Mouse (Mus musculus): ENCODE measurements around the gene Fzd7. TPM values are rescaled to one million over a fixed set of nuclear protein-coding genes. Genes with fewer than 3 reads are reported as not detected.

The Fzd7 gene
- total RNA-seq, 2 experiments from 2014 or later = 5.5 to 6.1 TPM

GRCm38 (mm10) chr1:59469170-59469569 lies 13.1 kb upstream of the Fzd7 start:
- no peak for DNase-seq (ENCODE audit: extremely low spot score in 1 of 2, low spot score in 1 of 2)

DNA sequence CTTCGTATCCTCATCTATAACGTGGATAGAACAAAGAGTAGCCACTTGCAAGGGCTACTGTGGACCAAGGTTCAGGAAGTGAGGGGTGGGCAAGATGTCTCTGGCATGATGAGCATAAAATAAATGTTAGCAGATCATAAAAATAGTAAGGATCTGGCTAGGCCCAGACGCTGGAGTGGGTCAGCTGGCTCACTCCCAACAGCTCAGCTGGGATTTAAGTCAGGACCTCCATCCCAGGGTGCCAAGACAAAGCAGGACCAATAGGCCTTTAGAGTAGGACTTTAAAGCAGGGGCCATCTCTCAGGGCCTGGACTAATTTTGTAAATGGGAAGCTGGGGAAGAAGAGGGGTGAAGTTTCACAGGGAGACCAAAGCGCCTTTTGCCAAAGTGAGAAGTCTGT lies 11.5 kb upstream of the Fzd7 start:
- no peak for DNase-seq (ENCODE audit: extremely low spot score in 1 of 2, low spot score in 1 of 2)

DNA sequence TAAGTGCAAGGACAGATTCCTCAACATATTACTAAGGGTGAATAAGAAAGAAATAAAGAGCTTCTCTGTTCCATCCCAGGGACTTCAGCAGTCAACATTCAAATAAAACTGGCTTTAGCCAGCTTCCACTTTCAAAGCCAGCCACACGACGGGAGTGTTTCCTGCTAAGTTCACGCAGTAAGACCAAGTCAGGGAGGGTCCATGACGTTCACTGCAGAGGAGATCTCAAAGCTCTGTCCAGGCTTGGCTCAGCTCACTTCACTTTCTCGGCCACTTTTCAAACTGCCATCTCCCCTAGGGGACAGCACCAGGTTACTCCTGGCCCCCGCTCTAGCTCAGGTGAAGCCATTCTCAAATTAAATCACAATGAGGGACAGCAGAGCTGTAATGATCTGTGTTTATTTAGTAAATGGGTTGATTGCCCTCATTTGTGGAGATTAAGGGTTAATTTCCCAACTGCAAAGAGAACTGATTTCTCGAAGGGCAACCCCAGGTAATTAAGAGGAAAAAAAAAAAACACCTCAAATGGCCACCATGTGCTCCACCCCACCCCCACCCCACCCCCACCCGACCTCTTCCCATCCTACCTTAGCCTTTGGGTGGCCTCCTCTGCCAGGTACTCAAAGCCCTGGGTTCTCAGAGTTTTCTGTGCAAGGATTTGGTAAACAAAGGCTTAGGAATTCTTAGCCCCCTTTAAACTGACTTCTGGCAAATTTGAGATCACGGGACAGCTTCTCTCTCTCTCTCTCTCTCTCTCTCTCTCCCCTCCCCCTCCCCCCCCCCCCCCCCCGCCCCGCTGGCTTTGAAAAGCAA lies 9.7 kb upstream of the Fzd7 start:
- DNase-seq (ENCODE audit: extremely low spot score in 1 of 2, low spot score in 1 of 2) = no peak

DNA sequence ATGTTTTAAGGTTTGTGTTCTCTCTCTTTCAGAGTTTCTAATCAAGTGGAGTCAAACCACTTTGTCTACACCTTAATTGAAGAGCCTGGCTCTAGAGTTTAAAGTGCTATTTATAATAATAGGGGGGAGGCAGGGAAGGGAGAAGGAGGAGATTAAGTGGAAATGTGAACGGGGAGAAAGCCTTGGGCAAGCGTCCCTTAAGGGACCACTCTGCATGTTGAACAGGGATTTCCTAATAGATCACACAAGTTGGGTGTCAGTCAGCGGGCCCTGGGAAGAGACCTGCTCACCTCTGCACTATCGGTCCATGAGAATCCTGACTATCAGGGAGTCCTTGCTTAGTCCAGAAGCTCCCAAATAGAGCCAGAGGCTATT lies 9.1 kb upstream of the Fzd7 start:
- DNase-seq (ENCODE audit: extremely low spot score in 1 of 2, low spot score in 1 of 2) = no peak

GRCm38 (mm10) chr1:59475618-59476017 lies 6.6 kb upstream of the Fzd7 start:
- no peak for DNase-seq (ENCODE audit: extremely low spot score in 1 of 2, low spot score in 1 of 2)

GRCm38 (mm10) chr1:59478911-59479310 lies 3.3 kb upstream of the Fzd7 start:
- no peak for DNase-seq (ENCODE audit: extremely low spot score in 1 of 2, low spot score in 1 of 2)

DNA sequence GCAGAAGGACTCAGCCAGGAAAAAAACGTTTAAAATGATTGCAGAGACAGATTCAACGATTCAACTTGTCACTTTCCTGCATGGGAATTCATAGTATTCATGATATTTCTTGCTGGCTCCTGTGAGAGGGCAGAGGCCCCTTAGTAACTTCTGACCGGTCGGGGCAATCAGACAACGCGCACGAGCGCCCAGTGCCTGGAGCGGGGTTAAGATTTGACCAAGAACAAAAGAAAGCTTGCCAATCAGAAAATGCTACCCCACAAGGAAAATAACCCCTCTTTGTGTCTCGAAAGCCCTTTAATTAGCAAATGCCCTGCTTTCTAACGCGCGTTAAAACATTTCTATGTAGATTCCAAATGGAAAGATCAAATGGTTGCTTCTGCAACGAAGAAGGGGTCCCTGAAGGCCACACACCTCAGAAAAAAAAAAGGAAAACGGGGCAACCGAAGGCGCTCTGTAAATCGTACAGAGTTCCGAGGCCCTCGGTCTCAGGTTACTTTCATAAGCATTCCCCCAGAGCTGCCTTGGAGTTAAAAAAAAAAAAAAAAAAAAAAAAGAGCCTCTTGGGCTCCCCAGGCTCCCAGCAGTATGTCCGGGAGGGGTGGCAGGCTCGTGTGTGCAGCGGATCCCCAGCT lies 1.3 kb upstream of the Fzd7 start:
- no peak for DNase-seq (ENCODE audit: extremely low spot score in 1 of 2, low spot score in 1 of 2)

- peak; percentile 54 to 70 for DNase-seq (ENCODE audit: extremely low spot score in 1 of 2, low spot score in 1 of 2)
Observed at GRCm38 (mm10) chr1:59481456-59482291, 550 bp upstream of the Fzd7 start.

DNA sequence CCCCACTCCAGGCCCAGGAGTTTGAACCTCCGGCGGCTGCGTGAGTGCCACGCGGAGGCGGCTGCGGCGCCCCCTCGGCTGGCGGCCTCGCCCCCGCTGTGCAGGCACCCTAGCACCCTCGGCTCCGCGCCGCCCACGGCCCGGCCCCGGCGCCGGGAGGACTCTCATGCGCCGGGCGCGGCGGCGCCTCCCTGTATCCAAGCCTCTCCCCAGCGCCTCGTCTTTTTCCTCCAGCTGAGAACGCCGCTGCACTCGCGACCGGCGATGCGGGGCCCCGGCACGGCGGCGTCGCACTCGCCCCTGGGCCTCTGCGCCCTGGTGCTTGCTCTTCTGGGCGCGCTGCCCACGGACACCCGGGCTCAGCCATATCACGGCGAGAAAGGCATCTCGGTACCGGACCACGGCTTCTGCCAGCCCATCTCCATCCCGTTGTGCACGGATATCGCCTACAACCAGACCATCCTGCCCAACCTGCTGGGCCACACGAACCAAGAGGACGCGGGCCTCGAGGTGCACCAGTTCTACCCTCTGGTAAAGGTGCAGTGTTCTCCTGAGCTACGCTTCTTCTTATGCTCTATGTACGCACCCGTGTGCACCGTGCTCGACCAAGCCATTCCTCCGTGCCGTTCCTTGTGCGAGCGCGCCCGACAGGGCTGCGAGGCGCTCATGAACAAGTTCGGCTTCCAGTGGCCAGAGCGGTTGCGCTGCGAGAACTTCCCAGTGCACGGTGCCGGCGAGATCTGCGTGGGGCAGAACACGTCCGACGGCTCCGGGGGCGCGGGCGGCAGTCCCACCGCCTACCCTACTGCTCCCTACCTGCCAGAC lies 684 bp downstream of the Fzd7 start:
- peak in 1 of 2 experiments; percentile 28 for DNase-seq (ENCODE audit: extremely low spot score in 1 of 2, low spot score in 1 of 2)

GRCm38 (mm10) chr1:59483521-59484245 lies 1.5 kb downstream of the Fzd7 start:
- DNase-seq (ENCODE audit: extremely low spot score in 1 of 2, low spot score in 1 of 2) = peak; percentile 55 to 73

DNA sequence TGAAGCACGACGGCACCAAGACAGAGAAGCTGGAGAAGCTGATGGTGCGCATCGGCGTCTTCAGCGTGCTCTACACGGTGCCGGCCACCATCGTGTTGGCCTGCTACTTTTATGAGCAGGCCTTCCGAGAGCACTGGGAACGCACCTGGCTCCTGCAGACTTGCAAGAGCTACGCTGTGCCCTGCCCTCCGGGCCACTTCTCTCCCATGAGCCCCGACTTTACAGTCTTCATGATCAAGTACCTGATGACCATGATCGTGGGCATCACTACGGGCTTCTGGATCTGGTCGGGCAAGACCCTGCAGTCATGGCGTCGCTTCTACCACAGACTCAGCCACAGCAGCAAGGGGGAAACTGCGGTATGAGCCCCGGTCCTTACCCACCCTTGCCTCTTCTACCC lies 2.1 kb downstream of the Fzd7 start:
- DNase-seq (ENCODE audit: extremely low spot score in 1 of 2, low spot score in 1 of 2) = no peak

- DNase-seq (ENCODE audit: extremely low spot score in 1 of 2, low spot score in 1 of 2) = no peak
Observed at GRCm38 (mm10) chr1:59484791-59485785, 2.9 kb downstream of the Fzd7 start.

DNA sequence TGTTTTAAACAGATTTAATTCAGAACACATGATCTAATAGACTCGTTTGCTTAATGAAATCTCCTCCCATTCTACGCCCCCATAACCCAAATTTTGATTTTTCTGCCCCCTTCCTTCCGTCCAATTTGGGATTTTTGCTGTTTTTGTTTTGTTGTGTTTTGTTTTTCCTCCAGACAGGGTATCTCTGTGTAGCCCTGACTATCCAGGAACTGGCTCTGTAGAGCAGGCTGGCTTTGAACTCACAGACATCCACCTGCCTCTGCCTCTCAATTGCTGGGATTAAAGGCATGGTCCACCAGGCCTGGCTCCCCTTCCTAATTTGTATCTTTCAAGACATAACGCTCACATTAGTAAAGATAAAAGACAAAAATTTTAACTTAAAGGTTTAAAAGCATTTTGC lies 3.6 kb downstream of the Fzd7 start:
- DNase-seq (ENCODE audit: extremely low spot score in 1 of 2, low spot score in 1 of 2) = no peak

DNA sequence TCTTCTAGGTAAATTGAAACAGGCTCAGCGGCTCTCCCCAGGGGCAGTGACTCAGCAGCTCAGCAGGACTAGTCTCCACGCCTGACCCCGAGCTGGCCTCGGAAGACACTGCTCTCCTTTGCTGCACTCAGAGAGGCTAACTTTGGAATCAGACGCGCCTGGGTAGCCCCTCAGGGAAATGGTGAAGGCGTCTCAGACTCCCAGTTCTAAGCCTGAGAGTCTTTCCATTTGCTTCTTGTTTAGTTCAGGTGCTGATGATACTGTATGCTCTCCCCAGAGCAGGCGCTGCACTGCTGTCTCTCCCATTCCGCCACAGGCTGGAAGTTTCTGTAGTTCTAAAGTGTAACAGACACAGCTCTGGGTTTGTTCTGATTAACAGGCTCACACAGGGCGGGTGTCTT lies 5.4 kb downstream of the Fzd7 start:
- no peak for DNase-seq (ENCODE audit: extremely low spot score in 1 of 2, low spot score in 1 of 2)

GRCm38 (mm10) chr1:59488481-59488880 lies 6.3 kb downstream of the Fzd7 start:
- DNase-seq (ENCODE audit: extremely low spot score in 1 of 2, low spot score in 1 of 2) = no peak

DNA sequence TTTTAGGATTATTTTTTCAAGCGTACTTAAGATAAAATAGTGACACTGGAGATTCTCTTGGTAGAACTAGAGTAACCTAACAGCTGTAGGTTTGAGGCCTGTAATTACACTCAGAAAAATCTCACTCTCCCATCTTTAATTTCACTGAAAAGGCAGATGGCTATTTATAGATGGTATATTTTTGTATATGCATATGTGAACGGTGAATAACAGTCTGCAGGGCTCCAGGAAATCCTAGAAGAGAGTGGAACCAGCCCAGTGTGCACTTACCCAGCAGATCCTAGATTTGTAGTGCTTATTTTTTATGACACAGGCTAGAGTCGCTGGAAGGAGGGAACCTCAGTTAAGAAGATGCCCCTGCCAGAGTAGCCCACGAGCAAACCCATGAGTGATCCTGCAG lies 6.8 kb downstream of the Fzd7 start:
- no peak for DNase-seq (ENCODE audit: extremely low spot score in 1 of 2, low spot score in 1 of 2)

DNA sequence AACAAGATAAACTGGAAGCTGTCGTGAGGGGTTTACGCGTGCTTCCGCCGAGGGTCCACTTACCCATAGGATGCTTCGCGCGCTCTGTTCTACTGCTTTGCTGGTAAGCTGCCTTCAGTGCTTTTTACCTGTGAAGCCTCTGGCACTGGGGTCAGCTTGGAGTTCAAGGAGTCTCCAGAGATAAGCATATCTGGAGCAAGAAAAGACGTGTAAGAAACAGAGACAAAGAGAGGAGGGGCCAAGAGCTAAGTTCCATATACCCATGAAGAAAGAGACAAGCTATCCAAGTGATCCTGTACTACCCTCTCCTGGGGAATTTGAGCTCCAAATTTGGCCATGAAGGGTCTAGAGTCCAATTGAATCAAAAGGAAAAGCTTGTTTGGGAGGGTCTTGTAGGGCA lies 9.3 kb downstream of the Fzd7 start:
- DNase-seq (ENCODE audit: extremely low spot score in 1 of 2, low spot score in 1 of 2) = no peak

DNA sequence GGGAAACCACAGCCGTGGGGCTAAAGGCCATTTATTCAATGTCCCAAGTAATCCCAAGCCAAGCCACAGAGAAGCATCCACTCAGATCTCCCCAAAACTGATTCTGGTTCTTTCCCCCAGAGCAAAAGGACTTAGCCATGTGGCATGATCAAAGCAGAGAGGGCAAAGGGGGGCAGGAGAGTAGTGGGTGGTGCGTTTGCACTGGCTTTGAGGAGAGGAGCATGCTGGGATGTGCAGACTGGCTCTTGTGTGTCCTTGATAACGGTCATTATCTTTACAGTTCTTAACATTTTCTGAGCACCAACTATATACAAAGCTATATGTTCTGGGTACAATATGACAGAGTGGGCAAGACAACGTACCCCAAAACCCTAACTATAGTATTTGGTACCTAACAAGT lies 10.2 kb downstream of the Fzd7 start:
- DNase-seq (ENCODE audit: extremely low spot score in 1 of 2, low spot score in 1 of 2) = no peak

DNA sequence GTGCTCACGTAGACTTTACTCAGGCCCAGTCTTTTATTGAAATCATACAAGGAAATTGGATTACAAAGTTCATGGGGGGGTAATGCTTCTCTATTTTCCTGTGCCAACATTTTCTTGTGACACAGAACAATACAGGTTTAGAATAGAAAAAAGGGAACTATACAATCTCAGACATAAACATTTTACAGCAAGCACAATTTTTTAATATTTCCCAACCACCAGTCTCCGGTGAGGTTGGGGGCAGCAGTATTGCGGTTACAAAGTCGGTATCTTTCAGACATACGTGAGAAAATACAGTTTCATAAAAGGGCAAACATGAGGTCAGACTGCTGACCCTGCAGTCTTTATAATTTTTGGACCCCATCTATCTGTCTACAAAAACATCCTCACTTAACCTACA lies 13.7 kb downstream of the Fzd7 start:
- no peak for DNase-seq (ENCODE audit: extremely low spot score in 1 of 2, low spot score in 1 of 2)

Measured in layer of hippocampus, postnatal 25 days (tissue).